Mouse (Mus musculus): Measurements from ENCODE around the gene Gcnt7.

Gcnt7 gene

DNA sequence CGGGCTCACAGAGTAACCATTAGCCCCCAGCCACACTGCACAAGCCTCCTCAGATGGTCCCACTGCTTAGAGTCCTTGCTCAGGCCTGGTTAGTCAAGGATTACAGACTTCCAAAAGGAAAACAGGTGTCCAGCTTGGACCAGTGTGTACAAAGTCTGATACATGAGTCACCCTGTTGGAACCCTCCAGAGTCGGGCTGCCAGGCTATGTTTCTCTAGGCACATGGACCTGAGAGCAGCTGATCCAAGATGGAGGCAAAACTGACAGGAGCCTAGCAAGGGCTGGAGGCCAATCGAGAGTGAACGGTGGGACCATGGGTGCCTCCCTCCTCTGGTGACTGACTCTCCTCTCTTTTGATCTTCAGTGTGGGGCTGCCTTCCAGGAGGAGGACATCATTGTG, 4.4 kb upstream of the Gcnt7 start:
- DNase-seq (ENCODE audit: extremely low read depth, insufficient read length, low spot score): no peak

DNA sequence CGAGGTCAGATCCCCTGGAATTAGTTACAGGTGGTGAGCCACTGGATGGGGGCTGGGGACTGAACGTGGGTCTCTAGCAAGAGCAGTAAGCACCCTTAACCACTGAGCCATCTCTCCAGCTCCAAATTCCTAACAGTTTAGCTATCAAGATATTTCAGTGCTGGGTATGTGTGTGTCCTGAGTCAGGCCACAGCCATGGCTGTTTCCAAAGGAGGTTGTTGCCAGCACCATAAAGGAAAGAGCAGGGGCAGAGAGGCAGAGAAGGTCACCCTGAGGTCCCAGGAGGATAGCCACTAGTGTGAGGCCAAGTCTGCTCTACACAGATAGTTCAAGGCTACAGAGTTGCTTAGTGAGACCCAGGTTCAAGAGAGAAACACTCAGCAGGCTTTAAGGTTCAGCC, 2.3 kb upstream of the Gcnt7 start:
- DNase-seq (ENCODE audit: extremely low read depth, insufficient read length, low spot score): peak; percentile 59

DNA sequence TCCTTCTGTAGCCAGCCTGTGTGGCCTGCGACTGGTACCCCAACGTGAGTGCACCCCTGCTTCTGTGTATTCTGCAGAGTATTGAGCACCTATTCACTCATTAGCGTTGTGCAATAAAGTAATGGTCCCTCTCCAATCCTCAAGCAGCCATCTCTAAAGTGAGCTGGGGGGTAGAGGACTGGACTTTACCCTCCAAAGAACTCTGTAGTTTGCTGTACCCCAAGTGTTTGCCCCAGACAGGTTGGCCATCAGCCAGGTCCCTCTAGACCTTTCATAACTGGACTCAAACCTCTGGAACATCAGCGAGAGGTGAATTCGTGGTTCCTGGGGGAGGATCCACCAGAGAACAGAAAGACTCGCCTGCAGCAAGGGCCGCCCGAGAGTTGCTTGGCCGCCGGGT, 5.9 kb downstream of the Gcnt7 start:
- DNase-seq (ENCODE audit: extremely low read depth, insufficient read length, low spot score): no peak

DNA sequence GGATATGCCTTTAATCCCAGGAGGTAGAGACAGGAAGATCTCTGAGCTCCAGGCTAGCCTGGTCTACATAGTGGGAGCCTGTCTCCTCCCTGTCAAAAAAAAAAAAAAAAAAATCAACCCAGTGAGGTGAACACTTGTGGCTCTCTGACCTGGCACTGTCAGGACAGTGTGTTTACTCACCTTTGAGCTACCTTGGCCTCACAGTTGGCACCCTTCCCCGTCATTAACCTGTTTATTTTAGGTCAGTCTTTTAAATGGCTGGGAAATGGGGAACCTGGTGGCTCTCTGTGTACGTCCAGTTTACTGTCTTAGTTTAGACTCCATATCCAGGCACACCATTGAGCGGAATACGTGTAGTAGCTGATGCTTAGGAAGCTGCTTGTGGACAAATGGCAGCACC, 6.4 kb downstream of the Gcnt7 start:
- DNase-seq (ENCODE audit: extremely low read depth, insufficient read length, low spot score): no peak

DNA sequence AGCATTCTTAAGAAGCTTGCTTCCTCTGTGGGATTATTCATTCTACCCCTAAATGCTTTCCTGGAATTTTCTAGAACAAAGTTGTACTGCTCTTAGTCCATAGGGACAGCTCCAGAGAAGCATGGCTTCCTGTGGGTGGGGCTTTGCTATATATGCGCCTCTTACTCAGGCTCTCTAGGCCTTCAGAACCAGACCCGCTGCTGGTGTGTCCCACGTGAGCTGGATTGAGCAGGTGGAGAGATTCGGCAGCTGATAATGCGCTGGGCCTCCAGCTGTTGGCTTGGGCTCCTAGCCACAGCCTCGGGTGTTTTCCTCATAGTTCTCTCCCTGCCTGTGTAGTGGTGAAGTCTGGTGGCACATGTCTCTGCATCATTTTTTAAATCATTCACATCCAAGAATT, 7.8 kb downstream of the Gcnt7 start:
- DNase-seq (ENCODE audit: extremely low read depth, insufficient read length, low spot score): no peak

DNA sequence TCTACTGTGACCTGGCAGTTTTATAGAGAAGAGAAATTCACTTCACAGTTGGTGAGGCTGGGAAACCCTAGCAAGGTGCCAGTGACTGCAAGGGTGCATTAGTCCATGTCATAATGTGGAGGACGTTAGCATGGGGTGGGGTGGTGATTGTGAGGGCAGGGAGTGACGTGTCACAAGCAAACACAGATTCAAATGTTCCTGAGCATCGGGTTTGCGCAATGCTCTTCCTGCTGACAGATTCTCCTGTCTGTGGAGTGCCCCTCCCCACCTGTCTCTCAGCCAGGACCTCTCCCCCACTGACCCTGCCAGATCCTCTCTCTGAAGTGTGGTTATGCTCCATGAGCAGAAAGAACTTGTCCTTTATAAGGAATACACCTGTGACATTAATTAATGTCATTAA, 10.1 kb downstream of the Gcnt7 start:
- DNase-seq (ENCODE audit: extremely low read depth, insufficient read length, low spot score): no peak

DNA sequence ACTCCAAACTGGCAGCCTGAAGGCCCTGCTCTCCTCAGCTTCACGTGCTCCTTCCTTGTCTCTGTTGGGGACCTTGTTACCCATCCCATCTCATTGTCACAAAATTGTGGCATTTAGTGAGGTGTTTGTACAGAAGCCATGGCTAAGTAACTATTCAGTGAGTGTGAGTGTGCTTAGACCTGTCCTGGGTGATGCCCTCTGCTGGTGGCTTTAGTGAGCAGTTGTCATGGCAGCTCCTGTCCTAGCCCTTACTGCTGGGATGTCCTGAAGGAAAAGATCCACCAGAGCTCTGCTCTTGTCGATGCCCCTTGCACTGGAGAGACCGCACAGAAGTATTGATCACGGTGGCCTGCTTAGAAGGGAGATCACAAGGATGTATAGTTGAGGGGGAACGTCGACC, 11.1 kb downstream of the Gcnt7 start:
- no peak for DNase-seq (ENCODE audit: extremely low read depth, insufficient read length, low spot score)

DNA sequence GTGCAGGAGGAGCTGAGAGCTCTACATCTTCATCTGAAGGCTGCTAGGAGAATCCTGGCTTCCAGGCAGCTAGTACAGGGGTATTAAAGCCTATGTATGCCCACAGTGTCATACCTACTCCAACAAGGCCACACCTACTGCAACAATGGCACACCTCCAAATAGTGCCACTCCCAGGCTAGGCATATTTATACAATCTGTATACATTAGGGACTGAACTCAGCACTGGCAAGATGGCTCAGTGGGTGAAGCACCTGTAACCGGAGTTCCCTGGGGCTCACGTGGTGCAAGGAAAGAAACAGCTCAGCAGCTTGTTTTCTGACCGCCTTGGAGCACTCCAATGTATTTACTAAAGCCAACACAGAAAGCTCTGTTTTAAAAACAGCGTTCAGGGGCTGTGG, 12.8 kb downstream of the Gcnt7 start:
- no peak for DNase-seq (ENCODE audit: extremely low read depth, insufficient read length, low spot score)

DNA sequence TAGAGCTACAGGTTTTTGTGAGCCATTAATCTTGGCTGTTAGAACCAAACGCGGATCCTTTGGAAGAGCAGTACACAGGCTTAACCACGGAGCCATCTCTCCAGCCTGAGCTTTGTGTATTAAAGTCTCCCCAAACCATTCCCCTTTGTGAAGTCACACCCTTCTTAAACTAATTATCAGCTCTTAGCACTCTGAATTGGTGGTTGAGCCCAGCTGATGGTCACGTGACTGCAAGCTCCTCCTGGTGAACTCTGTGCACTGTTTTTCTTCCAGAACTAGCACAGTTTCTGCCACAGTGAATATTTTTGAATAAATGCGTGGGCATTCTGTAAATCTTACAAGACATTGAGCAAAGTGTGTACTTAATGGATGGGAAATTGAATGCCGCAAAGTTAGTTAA, 17.2 kb downstream of the Gcnt7 start:
- DNase-seq (ENCODE audit: extremely low read depth, insufficient read length, low spot score): no peak

DNA sequence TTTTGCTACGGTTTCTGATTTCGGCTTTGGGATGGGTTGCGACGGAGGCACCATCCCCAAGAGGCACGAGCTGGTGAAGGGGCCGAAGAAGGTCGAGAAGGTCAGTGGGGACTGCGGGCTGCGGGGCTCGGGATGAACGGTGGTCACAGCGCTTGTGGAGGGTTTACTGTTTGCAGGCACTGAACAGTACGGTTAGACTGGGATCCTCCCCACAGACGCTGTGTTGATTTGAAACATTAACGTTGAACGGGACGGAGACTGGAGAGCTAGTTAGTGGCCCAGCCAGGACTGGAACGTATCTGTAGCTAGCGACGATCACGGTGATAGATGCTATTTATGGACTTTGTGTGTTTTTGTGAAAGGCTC, 17.8 kb downstream of the Gcnt7 start:
- no peak for DNase-seq (ENCODE audit: extremely low read depth, insufficient read length, low spot score)

DNA sequence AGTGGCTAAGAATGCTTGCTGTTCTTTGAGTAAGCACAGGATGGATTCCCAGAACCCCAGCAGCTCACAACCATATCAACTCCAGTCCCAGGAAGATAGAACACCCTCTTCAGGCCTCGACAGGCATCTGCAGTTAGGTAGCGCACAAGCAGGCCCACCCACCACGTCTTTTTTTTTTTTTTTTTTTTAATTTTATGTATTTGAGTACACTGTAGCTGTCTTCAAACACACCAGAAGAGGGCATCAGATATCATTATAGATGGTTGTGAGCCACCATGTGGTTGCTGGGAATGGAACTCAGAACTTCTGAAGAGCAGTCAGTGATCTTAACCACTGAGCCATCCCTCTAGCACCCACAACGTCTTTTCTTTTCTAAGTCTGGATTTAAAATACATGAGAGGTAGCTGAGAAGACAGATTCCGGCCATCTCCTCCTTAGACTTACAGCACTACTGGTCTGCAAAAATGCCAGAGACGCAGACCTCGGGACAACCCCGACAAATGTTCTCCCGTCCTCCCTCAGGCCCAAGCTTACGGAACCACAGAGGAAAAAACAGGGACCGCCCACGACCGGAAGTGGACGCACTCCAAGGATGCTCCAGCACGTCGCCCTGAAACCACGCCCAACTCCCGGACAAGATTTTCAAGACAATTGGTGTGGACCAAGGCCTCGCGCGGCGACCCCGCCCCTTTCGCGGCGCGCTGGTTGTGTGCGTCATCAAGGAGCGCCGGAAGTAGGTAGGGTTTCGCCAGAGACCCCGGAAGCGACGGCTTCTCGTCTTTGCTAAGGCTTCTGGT, 18.4 kb downstream of the Gcnt7 start, which contains the start of gene Rtf2:
Gene Rtf2 (plus strand): TSS at position 714 of the 797 bp plus-strand sequence.
- peak; percentile 99 for DNase-seq (ENCODE audit: extremely low read depth, insufficient read length, low spot score)

DNA sequence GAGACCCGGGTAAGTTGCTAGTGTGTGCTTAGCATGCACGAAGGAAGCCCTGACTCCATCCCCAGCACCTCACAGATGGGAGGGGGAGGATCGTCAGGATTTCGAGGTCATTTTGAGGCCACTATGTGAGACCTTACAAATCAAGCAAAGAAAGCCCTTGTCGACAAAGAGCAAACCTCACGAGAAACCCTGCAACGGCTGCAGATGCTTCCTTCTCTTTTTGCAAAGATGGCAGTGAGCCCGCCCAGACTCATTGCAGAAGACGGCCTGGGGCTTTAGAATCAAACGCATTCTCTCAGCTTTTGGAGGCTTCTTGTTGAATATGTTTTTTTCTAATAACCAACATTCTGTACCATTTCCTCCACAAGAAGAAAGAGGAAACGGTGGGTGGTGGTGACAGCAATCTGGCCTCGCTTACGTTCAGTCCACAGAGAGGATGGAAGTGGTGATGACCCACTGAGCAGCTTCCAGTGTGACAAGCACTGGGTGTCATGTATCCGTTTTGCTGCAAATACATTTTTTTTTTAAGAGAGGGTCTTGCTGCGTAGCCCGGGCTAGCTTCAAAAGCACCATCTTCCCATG, 20.9 kb downstream of the Gcnt7 start:
- DNase-seq (ENCODE audit: extremely low read depth, insufficient read length, low spot score): no peak

DNA sequence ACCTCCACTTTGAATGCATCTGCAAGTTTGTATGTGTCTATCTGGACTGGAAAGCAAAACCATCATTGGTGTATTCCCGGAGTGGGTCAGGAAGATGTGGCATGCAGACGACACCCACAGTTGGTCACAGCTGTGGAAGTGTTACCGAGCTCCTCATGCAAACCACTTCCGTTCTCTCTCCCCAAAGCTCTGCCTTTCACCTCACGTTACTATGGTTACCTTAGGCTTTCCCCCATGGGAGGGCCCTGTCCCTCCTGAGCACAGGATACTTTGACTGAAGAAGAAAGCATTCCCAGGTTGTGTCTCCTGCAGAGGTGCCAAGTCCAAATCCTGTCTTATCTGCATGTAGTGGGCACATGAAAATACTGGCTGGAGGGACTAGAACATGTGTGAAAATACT, 24.6 kb downstream of the Gcnt7 start:
- DNase-seq (ENCODE audit: extremely low read depth, insufficient read length, low spot score): no peak

DNA sequence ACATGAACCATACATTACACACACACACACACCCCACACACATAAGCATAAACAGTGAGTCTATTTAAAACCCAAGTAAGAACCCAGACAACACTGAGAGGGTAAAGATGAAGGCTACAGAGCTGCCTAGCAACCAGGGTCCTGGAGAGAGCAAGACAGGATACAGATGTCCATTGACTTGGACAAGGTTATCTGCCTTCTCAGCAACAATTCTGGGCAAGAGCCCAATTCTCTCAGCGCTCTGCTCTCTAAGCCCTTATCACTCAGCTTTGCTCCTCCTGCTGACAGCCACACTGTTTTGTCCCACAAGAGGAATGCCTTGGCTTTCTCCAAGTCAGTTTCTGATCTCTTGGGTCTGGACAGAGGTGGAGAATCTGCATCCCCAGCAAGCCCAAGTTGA, 27.8 kb downstream of the Gcnt7 start:
- no peak for DNase-seq (ENCODE audit: extremely low read depth, insufficient read length, low spot score)

DNA sequence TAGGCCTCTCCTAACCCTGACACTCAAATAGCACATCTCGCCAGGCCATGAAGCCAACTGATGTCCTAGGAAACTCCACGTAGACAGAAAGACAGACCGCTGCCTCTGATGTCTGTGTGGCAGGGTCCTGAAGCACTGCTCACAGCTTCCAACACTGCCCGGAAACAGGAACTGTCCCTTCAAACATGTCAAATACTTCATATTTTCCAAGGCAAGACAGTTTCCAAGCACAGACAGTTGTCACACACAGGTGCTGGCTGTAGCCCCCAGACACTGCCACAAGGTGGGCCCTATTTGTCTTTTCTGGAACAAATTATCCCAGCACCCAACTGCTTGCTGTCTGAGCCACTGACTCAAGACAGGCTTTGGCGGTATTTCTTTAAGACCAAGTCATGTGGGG, 40.2 kb downstream of the Gcnt7 start:
- no peak for DNase-seq (ENCODE audit: extremely low read depth, insufficient read length, low spot score)

DNA sequence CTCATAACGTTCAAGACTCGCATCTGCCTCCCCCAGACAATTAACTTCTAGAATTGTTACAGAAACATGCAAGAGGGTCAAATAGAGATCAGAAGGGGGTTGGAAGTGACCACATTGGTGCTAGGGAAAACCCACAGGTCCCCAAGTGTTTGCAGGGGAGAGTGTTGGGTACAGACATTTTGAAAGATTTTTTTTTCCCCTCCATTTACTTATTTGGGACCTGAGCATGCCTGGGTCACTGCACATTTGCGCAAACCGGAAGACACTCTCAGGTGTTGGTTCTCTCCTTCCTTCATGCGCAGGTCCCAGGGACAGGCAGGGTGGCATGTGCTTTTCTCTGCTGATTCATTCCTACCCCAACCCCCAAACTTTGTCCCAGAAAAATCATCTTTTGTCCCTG, 41.5 kb downstream of the Gcnt7 start:
- no peak for DNase-seq (ENCODE audit: extremely low read depth, insufficient read length, low spot score)

DNA sequence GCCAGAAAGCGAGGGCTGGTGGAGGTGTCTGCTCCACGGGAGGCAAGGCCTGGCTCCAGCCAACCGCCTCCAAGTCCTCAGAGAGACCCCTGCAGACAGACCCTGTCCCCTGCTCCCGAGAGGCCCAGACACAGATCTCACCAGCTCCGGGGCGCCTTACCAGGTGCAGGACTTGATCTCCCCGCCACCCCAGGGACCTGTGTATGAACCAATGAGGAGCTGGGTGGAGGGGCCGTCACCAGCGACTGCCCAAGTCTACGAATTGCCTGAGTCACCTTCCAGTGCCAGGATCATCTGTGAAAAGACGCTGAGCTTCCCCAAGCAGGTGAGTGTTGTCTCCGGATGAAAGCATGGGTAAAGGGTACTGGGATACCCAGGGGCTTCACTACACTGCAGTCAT, 42.2 kb downstream of the Gcnt7 start:
- DNase-seq (ENCODE audit: extremely low read depth, insufficient read length, low spot score): no peak

DNA sequence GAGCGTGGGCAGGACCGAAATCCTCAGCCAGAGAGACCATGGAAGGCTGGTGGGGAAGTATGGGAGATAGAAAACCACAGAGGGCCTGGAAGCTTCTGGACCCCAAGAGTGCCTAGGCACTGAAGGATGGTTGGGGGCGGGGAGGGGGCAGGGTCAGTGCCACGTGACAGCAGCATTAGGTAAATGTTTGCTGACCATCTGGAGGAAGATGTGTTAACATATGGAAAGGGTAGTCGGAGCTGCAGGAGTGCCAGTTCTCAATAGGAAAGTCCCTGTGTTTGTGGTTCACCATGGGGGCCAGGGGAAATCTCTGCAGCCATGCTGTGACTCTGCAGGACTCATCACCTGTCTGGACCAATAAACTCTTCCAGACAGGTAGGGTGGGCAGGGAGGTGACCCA, 44.5 kb downstream of the Gcnt7 start:
- no peak for DNase-seq (ENCODE audit: extremely low read depth, insufficient read length, low spot score)

DNA sequence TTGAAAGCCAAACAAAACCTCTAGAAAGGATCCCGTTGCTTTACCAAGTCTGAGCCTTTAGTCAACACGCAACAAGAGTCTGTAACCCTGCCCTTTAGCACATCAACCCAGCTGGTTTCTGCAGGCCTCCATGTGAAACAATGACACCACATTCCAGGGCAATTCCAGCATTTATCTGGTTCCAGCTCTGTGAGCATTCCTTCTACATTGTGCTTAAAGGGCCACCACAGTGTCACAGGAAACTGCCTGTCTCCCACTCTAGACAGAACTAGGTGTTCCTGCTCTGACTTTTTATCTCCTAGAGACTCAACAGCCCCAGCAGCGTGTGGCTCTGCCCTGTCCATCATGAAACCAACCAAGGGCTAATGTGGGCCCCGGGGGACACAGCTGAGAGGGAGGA, 45.1 kb downstream of the Gcnt7 start:
- DNase-seq (ENCODE audit: extremely low read depth, insufficient read length, low spot score): no peak

DNA sequence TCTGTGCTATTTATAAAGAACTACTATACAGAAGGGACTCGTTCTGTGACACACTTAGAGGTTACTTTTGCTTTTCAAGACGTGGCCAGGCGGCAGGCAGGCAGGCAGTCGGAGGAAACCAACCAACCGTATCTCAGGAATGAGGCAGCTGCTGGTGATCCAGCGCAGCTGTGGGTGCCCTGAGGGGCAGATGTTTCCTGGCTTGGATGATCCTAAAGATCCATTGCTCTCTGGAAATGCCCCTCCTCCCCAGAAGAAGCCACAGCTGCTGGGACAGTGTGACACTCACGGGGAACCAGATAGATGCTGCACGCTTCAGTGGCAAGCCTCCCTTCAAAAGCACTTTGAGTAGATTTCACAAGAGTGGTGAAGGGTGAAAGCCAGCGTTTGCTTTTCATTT, 45.9 kb downstream of the Gcnt7 start:
- no peak for DNase-seq (ENCODE audit: extremely low read depth, insufficient read length, low spot score)

DNA sequence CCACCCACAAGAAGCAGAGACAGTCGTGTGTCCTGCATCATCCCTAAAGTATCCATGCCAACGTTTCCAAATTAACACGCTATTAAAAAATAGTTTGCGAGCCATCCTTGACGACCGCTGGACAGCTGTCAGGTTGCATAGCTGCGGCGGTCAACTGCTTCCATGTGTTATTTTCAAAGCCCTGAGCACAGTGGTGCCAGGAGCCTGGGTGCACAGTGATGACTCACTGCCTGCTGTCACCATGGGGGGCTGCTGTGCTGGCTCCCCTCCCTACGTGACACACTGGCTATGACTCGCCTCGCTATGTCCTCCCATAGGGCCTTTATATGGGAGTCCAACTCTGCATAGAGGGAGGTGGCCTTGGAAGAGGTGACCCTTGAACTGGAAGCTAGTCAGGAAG, 47.3 kb downstream of the Gcnt7 start:
- DNase-seq (ENCODE audit: extremely low read depth, insufficient read length, low spot score): peak; percentile 62

DNA sequence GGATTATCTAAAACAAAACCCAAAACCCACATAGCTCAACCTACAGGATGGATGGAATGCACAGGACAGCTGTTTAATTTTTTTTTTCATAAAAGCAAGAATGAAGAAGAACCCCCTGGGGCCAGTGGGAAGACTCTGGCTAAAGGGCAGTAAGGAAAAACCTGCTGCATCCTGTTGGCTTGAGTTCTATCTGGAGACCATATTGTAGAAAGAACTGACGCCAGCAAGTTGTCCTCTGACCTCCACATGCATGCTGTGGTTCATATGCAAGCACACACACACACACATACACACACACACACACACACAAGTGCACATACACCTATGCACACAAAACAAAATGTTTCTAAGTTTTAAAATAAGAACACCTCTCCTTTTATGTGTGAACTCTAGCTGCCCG, 47.7 kb downstream of the Gcnt7 start:
- no peak for DNase-seq (ENCODE audit: extremely low read depth, insufficient read length, low spot score)

DNA sequence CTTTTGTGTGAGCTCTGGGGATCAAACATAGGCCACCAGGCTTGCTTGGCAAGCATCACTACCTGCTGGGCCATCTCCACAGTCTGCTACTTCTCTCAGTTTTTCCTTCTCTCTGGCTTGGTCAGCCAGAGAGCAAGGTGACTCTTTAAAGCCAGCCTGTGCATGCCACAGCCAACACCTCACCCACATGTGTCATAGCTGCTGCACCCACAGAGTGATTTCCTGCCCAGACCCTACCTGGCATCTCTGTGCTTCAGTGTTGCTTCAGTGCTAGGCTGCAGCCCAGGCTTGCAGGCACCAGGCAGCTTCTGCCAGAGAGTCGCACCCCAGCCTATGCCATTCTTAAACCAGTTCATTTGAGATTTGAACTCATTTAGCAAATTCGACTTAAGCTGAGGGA, 50.9 kb downstream of the Gcnt7 start:
- DNase-seq (ENCODE audit: extremely low read depth, insufficient read length, low spot score): no peak

All from 3134 (cell line).